Mouse (Mus musculus): ENCODE results near the gene Pola1.

DNA sequence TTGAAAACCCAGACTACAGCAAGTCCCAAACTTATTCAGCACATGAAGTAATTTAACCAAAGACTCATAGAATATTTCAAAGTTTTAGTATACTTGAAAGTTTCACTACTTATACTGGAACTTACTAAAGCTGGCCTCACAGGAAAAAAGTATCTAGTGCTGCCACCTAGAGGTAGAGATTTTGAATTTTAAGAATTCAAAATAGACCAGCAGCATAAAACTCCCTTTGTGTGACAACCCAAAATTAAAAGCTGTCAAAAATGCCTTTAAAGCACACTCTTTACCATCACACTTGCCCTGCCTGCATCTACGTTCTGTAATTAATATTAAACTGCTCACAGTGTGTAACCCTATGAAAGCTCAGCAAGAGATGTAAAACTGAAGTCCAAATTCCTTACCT lies 166.2 kb downstream of the Pola1 start:
- TF ChIP-seq CTCF (IDR thresholded peaks at IDR 0.05; ENCODE audit: low read depth, low read length) (no peak), POLR2A (IDR thresholded peaks at IDR 0.05; ENCODE audit: borderline replicate concordance, low read depth, low read length) (no peak)
